Mouse (Mus musculus): ENCODE measurements around the gene Zc3h4.

Zc3h4 gene

DNA sequence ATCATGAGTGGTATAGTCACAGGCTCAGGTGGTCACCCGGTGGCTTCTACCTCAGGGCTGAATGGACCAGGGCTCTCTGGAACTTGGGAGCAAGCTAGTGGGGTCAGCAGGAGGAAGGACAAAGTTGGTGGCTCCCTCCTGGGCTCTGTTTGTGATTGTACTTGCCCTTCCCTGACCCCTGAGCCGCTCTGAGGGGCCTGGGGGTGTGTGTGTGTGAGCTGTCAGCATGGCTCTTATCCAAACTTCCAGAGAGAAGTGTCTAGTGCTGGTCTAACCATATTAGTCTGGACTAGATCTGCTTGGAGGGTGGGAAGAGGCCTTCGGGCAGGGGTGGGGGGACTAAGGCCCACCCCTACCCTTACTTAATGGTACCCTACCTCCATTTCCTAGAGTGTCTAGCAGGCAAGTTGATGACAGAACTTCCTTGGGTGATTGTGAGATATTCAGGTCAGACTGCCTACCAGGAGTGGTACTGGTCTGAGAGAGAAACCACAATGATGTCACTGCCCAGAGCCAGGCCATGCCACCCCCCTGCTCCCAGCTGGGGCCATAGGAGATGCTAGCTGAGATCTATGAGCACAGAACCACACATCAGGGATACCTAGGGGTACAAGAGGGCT is 32.8 kb downstream of the Zc3h4 start:
- DNase-seq (ENCODE audit: extremely low spot score) = no peak

DNA sequence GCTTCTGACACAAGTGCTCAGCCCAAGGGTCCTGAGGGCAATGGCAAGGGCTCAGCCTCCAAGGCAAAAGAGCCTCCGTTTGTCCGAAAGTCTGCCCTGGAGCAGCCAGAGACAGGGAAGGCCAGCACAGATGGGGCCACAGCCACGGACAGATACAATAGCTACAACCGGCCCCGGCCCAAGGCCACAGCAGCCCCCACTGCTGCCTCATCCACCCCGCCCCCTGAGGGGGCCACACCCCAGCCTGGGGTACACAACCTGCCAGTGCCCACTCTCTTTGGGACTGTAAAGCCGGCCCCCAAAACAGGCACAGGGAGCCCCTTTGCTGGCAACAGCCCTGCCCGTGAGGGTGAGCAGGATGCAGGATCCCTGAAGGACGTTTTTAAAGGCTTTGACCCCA is 34.4 kb downstream of the Zc3h4 start:
- no peak for DNase-seq (ENCODE audit: extremely low spot score)

DNA sequence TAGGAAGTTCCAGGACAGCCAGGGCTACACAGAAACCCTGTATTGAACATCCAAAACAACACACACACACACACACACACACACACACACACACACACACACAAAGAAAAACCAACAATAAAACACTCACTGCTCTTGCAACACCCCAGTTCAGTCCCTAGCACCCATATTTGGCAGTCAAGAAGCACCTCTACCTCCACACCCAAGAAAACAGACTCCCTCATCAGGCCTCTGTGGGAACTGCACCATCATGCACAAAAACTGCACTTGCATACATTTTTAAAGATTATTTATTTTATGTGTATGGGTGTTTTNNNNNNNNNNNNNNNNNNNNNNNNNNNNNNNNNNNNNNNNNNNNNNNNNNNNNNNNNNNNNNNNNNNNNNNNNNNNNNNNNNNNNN is 40.5 kb downstream of the Zc3h4 start:
- no peak for DNase-seq (ENCODE audit: extremely low spot score)

DNA sequence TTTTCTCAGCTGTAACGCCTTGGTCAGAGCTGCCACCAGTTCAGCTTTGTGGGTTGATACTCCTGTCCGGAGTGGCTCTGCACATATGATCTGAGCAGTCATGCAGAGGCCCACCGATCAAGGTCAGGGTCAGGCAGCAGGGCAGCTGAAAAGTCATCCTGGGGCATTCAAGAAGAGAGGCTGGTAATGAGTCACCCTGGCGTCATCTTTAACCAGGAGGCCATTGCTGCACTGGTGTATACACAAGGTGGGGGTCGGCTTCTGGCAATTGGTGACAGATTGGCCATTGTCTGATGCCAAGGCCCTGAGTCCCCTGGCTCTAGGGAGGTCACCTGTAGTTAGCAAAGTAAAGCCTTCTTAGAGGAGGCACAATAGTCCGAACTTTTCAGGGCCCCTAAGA is 50.9 kb downstream of the Zc3h4 start:
- no peak for DNase-seq (ENCODE audit: extremely low spot score)

DNA sequence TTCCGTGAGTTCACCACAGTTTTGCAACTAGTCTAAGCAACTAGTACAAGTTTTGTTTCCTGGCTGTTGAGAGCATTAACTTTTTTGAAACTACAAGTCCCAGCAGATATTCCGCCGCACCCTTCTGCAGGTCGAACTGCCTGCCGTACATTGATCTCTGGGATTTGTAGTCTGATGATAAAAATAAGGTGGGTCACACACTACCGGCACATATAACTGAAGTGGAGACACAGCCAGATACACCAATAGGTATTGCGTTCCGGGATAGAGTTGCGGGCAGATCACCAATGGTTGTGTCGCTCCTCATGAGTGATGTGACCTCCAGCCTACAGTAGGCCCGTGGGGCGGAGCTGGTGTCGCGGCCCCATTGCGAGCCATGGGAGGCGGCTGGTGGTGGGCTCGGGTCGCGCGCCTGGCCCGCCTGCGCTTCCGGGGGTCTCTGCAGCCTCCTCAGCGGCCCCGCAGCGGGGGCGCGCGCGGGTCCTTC is 51.9 kb downstream of the Zc3h4 start, which contains the start of gene Tmem160:
Tmem160 (plus strand) TSS at position 193 of the 487 bp plus-strand sequence.
- DNase-seq (ENCODE audit: extremely low spot score) = peak; percentile 86

DNA sequence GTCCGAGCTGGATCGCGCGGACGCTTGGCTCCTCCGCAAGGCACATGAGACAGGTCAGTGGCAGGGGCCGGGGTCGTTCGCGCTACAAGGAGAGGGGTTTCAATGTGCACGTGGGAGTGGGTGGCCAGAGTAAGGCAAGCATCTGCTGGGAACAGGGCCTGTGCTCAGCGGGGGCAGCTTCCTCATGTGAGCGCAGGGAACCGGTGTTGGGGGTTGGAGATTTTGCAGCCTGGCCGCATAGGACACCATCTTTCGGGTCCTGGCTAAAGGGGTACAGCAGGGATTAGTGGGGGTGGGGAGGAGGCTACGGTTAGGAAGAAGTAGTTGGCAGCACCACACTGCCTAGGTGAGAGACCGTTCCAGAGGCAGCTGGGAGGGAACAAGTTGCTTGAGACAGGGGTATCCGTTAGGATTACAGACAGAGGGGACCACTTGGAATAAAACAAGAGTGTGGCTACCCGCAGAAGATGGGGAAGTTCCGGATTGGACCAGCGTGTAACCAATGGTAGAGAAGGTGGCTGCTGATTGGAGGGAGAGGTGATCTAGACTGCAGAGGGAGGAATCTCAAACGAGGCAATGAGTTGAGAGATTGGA is 52.5 kb downstream of the Zc3h4 start:
- peak; percentile 71 for DNase-seq (ENCODE audit: extremely low spot score)

DNA sequence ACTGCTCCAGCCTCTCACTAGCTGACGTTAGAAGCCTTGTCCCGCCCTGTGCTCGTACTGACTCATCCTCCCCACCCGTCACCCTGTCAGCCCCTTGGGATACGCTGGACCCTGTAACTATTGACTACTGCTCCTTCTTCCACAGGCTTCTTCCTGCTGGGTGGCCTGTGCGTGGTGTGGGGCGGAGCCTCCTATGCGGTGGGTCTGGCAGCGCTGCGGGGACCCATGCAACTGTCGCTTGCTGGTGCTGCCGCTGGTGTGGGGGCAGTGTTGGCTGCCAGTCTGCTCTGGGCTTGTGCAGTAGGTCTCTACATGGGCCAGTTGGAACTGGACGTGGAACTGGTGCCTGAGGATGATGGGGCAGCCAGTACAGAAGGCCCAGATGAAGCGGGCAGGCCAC is 54.3 kb downstream of the Zc3h4 start:
- DNase-seq (ENCODE audit: extremely low spot score) = no peak

DNA sequence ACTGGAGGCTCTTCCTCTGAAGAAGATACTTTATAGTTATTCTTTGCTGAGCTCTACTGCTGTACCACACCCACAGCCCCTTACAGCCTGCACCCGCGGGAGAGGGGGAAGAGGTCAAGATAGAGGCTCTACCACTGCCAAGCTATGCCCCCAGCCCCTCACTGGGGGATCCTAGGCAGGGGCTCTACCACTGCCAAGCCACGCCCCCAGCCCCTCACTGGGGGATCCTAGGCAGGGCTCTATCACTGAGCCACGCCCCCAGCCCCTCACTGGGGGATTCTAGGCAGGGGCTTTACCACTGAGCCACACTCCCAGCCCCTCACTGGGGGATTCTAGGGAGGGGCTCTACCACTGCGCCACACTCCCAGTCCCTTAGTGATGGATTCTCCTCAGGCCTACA is 55.6 kb downstream of the Zc3h4 start:
- DNase-seq (ENCODE audit: extremely low spot score) = no peak

DNA sequence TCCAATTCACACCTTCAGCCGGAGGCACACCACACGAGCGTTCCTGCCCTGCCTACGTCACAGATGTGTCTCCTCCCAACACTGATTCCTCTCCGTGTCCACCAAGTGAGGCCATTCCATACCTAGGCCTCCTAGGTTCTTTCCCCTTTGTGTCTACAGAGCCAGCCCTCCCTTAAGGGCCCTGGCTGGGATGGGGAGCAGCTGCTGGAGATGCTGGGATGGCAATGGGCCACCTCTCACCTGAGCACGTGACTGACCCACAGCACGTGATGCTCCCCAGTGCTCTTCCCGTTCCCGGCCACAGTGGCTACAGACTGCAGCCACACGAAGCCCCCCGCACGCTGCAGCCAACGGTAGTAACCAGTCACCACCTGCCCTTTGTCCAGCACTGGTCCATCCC is 59.9 kb downstream of the Zc3h4 start:
- DNase-seq (ENCODE audit: extremely low spot score) = no peak

DNA sequence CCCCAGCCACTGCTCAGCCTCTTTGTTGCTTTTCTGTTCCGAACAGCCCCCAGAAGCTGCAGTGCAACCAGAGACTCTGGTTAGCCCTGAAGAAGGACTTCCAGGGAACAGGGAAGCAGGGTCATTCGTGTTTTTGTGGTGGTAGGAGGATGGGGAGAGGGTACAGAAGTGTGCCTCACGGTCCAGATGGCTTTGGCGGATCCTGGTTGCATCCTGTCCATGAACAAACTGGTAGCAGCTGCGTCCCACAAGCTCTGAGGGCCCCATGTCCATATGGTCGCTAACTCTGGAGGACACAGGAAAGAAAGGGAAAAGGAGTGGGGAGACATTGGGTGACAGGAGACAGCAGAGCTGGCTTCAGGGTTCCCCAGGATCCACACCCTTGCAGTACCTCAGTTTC is 60.4 kb downstream of the Zc3h4 start:
- no peak for DNase-seq (ENCODE audit: extremely low spot score)

DNA sequence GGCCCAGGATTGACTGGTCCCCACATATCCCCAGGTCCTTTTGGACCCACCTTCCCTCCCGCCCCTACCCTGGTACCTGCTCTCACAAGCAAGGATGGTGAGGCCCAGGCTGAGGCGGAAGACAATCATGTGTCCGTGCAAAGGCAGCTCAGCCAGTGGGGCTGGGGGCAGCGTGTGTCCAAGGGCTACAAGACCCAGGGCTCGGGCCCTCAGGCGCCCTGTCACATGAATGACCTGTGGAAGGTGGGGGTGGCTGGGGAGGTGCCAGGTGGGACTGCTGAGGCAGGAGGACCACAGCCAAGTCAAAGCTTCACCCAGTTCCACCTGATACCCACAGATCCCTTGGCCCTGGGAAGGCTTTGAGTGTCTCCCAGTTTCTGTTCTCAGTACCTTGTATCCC is 61.0 kb downstream of the Zc3h4 start:
- DNase-seq (ENCODE audit: extremely low spot score) = no peak

DNA sequence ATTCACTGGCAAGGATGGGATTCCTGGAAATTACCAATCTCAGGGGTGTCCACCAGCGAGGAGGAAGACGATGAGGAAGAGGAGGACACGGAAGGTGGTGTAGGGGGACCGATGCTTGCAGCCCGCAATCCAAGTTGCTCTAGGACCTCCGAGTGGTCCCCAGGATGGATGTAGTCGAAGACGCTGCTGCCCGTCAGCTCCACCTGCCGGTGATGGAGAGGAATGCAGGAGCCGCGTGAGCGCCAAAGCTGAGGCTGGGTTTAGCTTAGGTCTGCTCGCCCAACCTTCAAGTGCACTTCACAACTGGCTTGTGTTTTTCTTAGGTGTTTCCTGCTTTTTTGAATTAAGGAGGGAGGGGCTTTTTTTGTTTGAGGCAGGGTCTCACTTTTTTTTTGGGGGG is 62.5 kb downstream of the Zc3h4 start:
- DNase-seq (ENCODE audit: extremely low spot score) = peak; percentile 82

DNA sequence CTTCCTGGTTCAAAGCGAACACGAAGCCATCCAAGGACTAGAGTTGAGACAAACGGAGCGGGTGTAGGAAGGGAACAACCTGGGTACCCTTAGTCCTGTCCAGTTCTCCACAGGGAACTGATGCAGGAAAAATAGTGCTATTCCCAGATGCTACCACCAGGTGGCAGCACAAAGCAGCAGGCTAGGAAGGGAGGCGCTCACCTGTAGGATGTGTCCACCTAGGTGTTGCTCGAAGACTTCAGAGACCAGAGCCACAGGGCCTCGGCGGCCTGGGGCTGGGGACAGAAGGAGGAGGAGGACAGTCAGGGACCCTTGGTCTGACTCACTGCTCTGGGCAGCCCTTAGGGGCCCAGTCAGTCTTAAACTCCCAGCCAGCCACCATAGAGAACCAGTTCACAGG is 64.5 kb downstream of the Zc3h4 start:
- peak; percentile 68 for DNase-seq (ENCODE audit: extremely low spot score)

DNA sequence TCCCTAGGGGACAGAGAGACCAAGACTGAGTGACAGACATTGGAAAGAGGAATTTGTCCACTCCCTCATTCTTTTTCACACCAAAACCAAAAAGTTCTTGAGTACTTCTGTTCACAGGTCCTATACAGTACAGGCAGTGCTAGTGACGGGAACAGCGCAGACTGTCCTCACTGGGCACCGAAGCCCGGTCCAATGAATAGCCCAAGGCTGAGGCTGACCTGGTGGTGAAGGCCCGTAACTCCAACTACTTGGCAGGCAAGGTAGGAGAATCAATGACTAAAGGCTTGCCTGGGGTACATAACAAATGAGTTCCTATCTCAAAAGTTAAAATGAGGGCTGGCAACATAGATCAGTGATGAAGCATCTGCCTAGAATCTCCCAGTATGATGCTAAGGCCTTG is 64.9 kb downstream of the Zc3h4 start:
- no peak for DNase-seq (ENCODE audit: extremely low spot score)

DNA sequence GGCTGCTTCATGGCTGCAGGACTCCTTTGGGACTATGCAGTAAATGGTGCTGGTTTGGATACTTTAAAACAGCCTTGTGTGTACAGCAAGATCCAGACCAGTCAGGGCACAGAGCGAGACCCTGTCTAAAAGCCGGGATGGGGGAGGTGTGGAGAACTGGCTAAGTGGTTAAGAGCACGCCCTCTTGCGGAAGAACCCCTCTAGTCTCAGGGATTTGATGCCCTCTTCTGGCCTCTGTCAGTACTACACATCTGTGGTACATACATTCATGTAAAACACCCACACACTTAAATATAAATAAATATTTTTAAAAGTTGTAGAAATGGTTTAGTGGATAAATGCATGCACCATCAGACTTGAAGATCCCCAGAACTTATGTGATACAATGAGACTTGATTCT is 65.9 kb downstream of the Zc3h4 start:
- DNase-seq (ENCODE audit: extremely low spot score) = no peak

DNA sequence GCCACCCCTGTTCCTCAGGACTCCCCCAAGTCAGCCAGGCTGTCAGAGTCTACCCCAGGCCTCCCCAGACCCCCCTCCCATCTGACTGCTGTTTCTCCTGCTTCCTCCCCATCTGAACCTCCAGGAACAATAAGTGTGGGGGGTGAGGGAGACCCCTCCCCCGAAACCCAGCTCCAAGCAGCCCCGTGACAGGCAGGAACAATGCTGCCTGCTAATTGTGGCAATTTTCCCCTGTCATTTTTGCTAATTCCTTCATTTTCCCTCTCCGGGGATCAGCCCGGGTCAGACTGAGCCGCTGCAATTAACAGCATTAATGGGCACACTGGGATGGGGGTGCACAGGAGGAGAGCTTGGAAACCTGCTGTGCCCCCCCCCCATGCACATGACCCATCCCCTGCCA is 67.4 kb downstream of the Zc3h4 start:
- no peak for DNase-seq (ENCODE audit: extremely low spot score)

DNA sequence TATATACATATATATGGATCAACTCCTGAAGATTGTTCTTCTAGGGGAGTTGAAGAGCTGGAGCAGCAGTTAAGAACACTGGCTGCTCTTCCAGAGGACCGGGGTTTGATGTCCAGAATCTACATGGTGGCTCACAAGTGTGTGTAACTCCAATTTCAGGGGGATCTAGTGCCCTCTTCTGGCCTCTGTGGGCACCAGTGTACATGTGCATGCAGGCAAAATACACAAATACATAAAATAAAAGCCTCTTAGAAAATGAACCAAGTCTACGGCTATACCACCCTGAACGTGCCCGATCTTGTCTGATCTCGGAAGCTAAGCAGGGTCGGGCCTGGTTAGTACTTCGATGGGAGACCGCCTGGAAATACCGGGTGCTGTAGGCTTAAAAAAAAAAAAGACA is 70.8 kb downstream of the Zc3h4 start:
- DNase-seq (ENCODE audit: extremely low spot score) = no peak

DNA sequence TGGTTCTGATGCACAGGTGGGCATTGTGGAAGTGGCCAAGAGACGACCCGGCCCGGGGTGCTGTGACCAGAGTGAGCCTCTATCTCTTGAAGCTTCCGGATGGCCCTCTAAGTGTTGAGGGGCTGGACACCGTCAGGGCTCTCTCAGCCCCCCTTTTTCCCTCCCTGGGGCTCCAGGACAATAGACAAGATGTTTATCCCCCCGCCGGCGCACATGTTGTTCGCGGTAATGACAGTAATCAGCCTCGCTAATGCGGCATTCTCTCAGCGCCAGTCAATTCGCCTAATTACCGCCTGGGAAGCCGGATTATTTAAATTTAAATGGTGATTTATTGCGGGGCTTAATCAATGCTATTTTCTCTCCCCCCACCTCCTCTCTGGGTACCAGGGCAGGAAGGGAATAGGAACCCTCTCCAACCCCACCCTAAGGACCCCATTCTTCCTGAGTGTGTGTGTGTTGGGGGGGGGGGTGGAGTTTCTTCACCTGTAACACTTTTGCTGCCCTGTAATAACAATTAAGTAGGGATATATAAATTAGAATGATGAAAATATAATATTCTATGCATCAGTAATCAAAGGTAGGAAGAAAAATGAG is 71.5 kb downstream of the Zc3h4 start:
- no peak for DNase-seq (ENCODE audit: extremely low spot score)

DNA sequence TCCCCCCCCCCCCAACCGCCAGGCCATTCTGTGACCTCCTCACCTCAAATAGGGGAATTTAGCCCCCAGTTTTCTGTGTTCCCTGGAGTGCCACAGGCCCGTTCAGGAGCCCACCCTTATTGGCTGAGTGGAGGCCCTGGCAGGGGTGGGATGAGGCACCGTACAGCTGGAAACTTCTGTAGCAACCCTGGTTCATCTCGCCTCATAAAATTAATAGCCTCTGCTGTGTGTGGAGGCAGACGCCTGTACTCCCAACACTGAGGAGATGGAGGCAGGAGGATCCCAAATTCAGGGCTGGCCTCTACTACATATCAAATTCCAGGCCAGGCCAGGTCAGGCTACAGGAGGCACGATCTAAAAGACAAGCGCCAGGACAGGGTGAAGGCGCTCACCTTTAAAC is 73.1 kb downstream of the Zc3h4 start:
- DNase-seq (ENCODE audit: extremely low spot score) = no peak

DNA sequence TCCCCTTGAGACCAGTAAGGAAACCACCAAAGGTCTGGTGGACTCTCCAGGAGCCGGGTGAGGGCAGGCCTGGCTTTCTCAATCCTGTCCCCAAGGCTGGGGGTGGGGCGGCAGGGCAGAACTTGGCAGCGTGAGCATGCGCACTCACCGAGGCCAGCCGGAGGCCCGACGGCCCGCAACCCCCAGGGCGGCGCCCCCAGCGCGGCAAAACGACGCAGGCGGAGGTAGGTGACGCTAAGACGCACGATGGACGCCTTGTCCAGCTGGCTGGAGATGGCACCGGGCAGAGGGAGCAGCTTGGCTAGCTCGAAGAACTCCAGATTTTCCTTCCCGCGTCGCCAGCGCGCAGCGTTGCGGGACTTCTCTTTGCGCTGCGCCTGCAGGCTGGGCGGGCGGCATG is 73.7 kb downstream of the Zc3h4 start:
- DNase-seq (ENCODE audit: extremely low spot score) = no peak

DNA sequence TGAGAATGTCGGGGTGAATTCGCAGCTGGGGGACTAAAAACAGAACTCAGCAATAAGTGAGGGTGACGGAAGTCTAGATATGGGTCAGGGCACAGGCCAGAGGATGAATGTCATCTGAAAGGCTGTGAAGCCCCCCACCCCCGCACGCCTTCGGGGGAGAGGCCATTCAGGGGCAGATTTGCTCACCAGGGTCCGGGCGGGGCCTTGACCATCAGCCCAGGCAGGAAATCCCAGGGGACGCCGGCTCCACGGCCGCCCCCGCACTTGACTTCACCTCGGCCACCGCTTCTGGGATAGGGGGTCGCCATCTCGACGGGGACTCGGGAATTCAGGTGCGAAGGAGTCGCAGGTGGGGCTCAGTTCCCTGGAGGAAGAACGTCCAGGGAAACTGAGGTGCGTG is 74.6 kb downstream of the Zc3h4 start:
- DNase-seq (ENCODE audit: extremely low spot score) = no peak

DNA sequence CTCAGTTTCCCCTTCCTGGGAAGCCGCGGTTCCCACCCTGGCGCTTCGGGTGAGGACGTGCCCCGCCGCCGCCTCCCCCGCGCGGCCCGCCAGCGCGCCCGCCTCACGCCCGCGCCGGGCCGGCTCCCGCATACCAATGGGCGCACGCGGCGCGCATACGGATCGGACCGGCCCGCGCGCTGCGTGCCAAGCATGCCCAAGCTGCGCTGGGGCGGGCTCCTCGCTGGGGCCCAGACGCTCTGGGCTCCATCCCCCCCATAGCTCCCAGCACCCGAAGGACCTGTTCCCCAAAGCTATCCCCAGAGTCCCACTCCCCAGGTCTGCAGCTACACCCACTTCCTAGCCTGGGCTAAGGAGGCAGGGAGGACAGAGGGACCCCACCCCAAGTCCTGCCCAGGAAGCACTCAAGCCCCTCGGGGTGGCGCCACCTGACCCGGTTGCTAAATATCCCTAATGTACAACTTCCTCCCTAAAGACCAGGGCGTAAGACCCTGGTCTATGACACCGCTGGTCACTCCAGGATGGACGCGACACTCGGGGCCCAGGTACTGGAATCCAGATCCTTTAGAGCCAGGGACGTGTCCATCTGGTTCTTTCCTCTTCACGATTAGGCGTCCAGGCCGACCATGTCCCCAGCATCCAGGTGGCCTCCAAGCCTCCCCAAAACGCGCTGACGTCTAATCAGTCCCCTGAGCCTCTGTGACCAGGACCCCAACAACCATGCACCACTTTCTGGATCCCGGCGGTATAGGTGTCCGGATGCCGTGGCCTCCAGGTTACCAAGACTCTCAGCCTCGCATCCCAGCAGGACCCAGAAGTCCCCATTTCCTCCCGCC is 75.3 kb downstream of the Zc3h4 start:
- no peak for DNase-seq (ENCODE audit: extremely low spot score)

DNA sequence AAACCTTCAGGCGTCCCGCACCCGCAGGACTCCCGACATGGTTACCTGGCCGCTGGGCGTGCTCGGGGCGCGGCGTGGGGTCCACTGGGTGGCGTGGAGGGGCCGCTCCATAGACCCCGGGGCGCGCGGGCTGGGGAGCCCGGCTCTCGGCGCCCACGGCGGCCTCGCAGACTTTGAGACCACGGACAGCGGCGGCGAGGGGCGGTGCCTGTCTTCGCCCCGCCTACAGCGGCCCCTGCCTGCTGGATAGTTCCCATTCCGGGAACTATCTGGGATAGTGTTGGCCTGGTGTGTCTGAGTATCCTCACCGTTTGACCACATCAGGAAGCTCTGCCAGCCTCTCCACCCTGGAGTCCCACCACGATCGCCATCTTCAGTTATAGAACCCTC is 75.9 kb downstream of the Zc3h4 start:
- DNase-seq (ENCODE audit: extremely low spot score) = no peak
